Mouse (Mus musculus): ENCODE data around the gene Slc28a3.

Gene Slc28a3

GRCm38 (mm10) chr13:58560497-58561138, 50.1 kb downstream of the Slc28a3 start:
- peak; percentile 62 for DNase-seq

- peak; percentile 50 for DNase-seq
Observed at GRCm38 (mm10) chr13:58558216-58558615, 52.5 kb downstream of the Slc28a3 start.

GRCm38 (mm10) chr13:58556018-58556417, 54.7 kb downstream of the Slc28a3 start:
- no peak for DNase-seq

DNA sequence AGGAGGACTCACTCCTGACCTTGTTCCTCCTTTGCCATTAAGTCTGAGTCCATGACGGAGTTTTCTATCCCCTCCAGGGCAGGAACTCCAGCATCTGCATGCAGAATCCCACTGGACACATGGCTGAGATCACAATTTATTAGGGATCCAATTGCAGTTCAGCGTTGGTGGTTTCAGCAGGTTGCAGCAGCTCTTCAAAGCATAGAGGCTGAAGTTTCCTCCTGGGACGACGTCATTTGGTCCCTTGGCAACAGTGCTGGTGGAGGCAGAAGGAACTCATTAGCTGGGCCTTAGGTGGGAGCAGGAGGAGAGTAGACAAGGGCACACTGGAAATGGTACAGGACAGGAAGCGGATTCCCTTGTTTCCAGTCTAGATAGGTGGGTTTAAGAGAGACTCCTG, 55.1 kb downstream of the Slc28a3 start:
- DNase-seq: no peak

- DNase-seq: no peak
Observed at GRCm38 (mm10) chr13:58551924-58552323, 58.8 kb downstream of the Slc28a3 start.

GRCm38 (mm10) chr13:58547570-58547969, 63.1 kb downstream of the Slc28a3 start:
- peak; percentile 46 for DNase-seq

DNA sequence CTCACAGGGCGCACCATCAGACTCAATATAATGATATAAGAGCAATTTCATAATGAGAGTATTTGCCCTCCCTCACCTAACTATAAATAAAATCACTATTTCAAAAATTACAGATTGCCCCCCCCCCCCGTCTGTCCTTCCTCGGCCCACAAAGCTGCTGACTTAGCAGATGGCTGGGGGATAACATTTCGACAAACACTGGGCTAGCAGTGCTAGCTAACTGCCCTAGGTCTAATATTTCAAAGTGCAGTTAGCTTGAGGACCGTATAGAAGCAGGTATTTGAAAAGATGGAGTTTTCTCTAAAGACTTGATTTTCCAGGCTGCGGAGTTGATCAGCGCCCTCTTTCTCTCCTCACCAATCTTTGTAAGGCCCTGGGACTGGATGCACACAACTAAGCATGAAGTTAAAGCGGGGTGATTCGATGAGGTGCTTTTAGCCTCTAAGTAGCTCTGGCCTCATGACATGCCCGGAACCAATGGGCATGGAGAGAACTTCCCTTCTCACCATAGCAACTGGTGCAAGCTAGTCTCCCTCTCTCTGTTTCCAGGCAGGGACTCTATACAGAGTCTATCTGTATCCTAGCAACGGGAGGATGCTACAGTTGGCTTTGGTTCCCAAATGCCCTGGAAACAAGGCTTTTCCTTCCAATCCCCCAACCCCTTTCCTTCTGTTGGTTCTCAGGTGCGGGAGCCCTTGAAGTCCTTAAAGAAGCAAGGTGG, 66.8 kb downstream of the Slc28a3 start:
- DNase-seq: peak; percentile 55

- peak; percentile 73 for DNase-seq
Observed at GRCm38 (mm10) chr13:58543066-58543465, 67.6 kb downstream of the Slc28a3 start.

GRCm38 (mm10) chr13:58542601-58543041, 68.1 kb downstream of the Slc28a3 start:
- no peak for DNase-seq

DNA sequence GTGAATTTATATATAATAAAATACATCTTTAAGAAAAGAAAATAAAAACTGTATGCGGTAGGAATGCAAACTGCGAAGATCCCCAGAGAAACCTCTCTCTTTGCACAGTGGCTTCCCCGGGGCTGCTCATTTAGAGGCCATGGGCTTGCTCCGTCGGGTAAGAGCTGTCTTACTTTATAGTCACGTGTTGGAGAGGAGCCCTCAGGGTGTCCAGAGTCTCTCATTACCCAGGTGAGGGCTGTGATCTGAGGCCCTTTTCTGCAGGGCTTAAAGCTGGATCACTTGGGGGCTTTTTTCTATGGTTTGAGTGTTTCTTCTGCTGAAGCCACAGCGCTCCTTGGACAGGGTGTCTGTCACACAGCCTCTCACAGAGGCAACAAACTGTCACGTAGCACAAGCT, 68.5 kb downstream of the Slc28a3 start:
- DNase-seq: no peak

GRCm38 (mm10) chr13:58541620-58542019, 69.1 kb downstream of the Slc28a3 start:
- no peak for DNase-seq

DNA sequence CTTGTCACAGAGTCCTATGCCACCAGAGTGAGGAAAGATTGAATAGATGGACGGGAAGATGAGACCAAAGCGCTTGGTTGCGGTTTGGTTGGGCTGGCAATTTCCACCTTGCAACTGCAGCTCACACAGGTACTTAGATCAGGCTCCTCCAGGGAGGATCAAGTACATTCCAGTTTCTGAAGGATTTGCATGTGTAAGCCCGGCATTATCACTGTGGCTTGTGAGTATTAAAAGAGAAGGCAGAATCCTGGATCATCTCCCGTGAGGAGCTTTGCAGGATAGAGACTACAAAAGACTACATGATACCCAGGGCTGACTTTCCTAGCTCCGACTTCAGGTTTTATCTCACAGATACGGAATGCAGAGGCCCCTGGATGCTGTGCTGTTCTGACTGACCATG, 71.7 kb downstream of the Slc28a3 start:
- DNase-seq: no peak

- no peak for DNase-seq
Observed at GRCm38 (mm10) chr13:58538366-58538765, 72.3 kb downstream of the Slc28a3 start.

DNA sequence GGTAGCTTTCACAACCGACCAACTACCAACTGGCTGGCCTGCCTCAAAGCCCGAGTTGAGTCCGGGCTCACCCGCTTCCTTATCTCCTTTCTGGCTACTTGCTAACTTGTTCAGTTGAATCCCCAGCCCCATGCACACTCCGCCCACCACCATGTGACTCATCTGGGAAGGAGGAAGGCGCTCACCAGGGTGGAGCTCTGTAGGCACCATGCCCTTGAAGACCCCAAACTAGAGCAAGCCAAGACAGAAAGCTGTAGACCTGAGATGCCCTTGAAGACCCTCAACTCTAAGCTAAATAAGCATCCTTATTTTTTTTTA, 72.8 kb downstream of the Slc28a3 start:
- no peak for DNase-seq

DNA sequence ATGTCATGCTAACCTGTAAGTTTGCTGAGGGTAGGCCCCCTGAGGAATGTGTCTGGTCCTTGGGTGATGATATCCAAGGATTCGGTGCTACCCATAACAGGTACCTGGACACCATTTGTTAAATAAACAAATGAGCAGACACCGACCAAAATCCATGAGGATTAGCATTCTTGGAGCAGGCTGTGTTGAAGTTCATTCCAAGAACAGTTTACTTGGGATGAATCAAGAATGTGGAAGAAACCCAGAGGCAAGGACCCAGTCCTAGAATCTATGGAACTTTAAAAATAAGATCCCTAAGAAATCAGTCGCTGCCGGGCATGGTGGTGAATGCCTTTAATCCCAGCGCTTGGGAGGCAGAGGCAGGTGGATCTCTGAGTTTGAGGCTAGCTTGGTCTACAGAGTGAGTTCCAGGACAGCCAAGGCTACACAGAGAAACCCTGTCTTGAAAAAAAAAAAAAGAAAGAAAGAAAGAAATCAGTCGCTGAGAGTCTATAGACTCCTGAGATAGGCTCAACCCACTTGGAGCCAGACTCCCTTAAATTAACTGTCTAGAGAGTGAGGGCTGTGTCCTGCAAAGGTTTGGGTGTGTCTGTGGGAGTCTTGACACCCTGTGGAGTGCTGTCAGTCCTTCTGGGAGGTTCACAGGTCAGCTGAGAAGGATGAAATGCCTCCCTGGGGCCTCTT, 73.3 kb downstream of the Slc28a3 start:
- no peak for DNase-seq

DNA sequence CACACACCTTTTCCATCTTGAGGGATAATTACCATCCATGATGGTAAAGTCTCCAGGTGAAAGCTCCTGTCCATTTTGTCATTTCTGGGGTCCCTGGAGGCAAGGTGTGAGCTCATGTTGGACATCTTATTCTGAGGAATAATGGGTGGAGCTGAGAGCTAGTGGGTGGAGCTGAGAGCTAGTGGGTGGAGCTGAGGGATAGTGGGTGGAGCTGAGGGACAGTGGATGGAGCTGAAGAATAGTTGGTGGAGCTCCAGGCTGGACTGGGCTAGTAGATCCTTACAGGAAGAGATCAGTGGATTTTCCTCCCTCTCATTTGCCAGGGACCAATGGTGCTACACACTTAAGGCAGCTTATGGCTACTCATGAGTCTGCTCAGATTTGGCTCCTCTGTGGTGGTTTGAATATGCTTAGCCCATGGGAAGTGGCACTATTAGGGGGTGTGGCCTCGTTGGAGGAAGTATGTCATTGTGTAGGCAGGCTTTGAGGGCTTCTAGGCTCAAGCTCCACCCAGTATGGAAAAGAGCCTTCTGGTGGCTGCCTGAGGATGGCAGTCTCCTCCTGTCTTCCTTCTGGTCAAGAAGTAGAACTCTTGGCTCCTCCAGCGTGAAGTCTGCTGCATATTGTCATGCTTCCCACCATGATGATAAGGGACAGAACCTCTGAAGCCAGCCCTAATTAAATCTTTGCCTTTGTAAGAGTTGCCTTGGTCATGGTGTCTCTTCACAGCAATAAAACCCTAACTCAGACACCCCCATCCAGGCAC, 74.0 kb downstream of the Slc28a3 start:
- no peak for DNase-seq

GRCm38 (mm10) chr13:58535321-58535720, 75.4 kb downstream of the Slc28a3 start:
- no peak for DNase-seq

DNA sequence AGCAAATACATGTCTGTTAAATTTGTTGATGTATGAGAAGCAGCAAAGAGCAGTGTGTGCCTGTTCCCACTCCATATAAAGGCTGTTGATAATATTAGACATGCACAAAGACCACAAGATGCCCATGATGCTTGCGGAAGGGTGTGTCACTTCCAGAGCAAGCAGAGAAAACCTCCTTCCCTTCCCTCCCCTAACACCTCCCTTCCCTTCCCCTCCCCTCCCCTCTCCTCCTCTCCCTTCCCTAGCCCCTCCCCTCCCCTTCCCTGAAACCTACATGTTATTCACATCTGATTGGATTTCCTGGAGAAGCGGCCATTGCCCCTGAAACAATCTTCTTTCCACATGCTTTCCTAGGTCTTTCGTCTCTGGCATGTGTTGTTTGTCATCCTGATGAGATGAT, 75.8 kb downstream of the Slc28a3 start:
- no peak for DNase-seq

- DNase-seq: no peak
Observed at GRCm38 (mm10) chr13:58534216-58534841, 76.3 kb downstream of the Slc28a3 start.

DNA sequence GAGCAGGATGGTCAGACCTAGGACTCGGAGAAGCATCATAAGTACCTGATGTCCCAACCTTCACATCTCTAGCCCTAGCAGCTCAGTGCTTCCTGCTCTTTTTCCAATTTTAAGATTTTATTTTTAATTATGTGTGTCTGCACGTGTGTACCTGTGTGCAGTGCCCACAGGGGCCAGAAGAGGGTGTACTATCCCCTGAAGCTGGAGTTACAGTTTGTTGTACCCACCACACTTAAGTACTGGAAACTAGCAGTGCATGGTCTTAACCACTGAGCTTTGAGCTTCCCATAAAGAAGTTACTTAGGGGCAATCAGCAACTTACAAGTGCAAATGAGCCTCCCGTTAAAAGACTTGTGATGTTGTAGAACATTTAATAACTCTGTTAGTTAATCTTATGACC, 86.1 kb downstream of the Slc28a3 start:
- no peak for DNase-seq

- no peak for DNase-seq
Observed at GRCm38 (mm10) chr13:58523761-58524117, 86.9 kb downstream of the Slc28a3 start.

DNA sequence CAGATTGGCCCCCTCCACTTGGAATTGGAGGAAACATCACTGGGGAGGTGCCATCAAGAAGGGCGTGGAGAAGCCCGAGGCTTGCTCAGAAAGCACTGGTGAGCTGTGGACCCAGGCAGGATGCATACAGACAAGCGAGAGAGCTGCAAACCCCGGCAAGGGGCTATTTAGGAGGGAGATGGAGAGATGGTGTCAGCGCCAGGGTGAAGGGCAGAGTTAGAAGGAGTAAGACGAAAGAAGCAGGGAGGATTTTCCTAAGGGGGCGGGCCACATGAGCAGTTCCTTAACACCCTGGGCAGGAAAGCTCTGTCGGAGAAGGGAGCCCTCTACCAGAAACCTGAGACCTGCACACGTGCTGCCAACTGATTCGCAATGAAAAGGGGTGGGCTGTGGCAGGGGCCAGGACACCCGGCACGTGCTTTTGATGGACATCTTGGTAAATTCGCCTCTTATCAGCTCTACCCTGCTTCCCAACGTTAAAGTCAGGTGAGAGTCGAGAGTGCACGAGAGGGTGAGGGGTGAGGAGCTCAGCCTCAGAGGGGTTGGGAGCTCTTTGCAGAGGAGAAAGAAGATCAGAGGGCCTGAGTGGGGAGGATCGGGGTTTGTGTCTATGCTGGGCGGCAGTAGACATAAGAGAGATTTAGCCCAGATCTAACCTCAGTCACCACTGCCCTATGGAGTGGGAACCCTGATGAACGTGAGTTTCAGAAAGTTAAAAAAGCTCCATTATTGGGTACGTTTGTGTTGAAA, 87.5 kb downstream of the Slc28a3 start:
- no peak for DNase-seq
